Mouse (Mus musculus) liver, adult (tissue): ENCODE data around the gene 2610318N02Rik.

Experiments
- GATA4 ChIP-seq: IDR thresholded peaks from 2 replicates; pipeline ENCODE4 v1.6.1; 2014; ENCODE audit warnings: mild to moderate bottlenecking, low read length; ENCODE audit not compliant: insufficient replicate concordance

2610318N02Rik gene

DNA sequence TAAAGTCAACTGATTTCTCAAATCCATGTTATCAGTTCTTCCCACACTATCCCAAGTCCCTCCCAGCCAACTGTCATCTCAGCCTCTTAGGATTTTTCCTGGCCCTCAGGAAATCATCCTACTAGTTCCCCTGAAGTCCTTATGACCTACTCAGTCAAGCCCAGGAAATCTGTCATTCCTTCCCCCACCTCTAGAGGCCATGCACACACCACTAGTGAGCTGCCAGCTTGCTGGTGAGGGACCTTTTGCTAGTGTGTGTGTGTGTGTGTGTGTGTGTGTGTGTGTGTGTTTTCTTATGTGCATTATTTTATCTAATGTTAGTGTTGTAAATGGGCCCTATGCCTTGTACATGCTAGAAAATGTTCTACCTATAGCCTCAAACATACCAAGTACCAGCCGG, 2.3 kb upstream of the 2610318N02Rik start:
- no peak for TF ChIP-seq GATA4

DNA sequence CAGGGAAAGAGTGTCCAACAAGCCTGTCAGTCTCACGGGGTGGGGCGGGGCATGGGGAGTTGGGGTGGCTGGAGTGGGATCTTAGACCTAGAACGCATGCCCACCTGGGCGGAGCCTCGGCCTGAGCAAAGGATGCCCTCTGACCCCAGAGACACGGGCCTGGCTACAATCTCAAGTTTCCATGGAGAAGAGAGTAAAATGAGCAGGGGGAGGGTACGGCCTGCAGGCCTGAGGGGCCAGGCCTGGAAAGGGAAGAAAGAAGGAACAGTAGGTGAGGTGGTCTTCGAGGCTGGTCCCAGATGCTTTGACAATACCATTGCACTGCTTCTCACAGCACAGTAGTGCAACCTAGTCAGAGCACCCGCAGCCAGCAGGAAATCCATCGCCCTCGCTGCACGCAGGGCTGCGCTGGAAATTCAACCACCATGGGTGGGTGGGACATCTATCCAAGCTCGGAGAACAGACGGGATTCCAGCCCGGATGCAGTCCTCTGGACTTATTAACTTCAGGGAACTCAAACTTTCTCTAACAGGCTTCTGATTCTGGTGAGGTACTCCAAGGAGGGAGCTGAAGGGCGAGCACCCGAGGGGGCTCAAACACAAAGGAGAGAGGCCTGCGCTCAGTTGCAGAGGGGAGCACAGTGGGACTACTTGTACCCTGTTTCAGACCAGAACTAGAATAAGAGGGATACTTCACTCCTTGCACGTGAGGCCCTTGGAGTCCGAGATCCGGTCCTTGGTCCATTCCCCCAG, 672 bp downstream of the 2610318N02Rik start:
- no peak for TF ChIP-seq GATA4

GRCm38 (mm10) chr16:17121569-17121968, 3.4 kb downstream of the 2610318N02Rik start:
- no peak for TF ChIP-seq GATA4

- TF ChIP-seq GATA4: peak; percentile 47; the same call in 1 of the 2 replicates
Observed at GRCm38 (mm10) chr16:17117309-17117799, 7.6 kb downstream of the 2610318N02Rik start.

DNA sequence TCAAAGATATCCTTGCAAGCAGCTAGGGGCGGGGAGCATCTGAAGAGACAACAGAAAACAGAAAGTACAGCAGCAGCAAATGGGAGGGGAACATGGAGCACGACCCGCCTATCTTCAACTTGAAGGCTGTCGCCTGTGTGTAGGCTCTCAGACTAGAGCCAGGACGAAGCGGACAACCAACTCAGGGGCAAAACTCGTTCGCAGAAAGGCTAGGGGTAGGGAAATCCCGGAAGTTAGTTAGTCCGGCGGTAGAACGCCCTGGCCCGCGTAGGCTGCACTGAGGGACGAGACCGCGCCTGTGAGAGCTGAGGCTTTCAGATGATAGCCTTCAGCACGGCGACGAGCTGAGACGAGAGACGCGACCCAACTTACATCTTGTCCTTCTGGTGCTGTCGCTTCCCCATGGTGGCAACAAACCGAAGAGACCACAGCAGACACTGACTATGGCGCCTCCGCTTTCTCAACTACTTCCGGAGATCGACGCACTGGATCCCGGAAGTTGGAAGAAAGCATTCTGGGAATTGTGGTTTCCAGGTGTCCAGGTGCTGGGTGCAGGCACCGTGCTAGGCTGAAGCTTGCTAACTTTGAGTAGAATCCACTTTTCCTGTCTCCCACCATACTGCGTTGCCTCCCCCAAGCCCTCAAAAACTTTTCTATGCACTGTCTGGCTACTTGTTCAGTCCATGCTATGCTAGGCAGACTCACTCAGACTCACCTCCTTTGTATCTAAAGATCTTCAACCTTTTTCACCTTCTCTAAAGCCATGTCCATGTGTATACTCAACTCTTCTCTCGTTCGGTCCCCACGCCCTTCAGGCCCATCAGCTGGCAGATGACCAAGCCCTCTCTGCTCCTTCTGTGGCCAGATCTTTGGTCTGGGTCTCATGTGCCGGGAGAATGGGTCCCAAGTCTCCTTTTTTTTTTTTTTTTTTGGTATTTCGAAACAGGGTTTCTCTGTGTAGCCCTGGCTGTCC, 13.9 kb downstream of the 2610318N02Rik start, which contains the start of gene Ppil2:
TSS of gene Ppil2 (minus strand) at position 487 of the 973 bp plus-strand sequence.
- TF ChIP-seq GATA4: no peak

GRCm38 (mm10) chr16:17104600-17104999, 20.4 kb downstream of the 2610318N02Rik start:
- TF ChIP-seq GATA4: no peak

- no peak for TF ChIP-seq GATA4
Observed at GRCm38 (mm10) chr16:17102630-17103220, 22.2 kb downstream of the 2610318N02Rik start.

GRCm38 (mm10) chr16:17096938-17097337, 28.0 kb downstream of the 2610318N02Rik start:
- no peak for TF ChIP-seq GATA4

- TF ChIP-seq GATA4: no peak
Observed at GRCm38 (mm10) chr16:17088346-17088745, 36.6 kb downstream of the 2610318N02Rik start.

DNA sequence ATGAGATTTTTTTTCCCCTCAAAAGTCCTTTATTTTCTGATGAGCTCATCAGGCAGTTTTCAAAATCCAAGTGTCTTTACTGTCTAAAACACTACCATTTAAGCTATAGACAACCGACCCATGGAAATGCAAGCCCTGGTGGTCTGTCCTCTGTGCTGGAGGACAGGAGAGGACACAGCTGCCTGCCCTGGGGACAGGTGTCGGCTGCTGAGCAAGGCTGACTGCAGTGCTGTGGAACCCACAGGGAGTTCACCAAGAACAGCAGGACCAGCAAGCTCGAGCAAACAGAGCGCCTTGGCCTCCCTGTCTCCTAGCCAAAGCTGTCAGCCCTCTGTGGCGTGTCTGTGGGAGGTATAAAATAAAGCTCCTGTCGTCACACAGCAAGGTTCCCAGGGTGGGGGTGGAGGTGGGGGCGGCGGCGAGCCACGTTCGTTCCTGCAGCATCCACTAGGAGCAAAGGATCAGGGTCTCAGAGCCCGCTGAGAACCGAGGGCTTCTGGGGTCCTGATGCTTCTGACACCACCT, 38.2 kb downstream of the 2610318N02Rik start:
- TF ChIP-seq GATA4: no peak

- TF ChIP-seq GATA4: no peak
Observed at GRCm38 (mm10) chr16:17086241-17086640, 38.7 kb downstream of the 2610318N02Rik start.

DNA sequence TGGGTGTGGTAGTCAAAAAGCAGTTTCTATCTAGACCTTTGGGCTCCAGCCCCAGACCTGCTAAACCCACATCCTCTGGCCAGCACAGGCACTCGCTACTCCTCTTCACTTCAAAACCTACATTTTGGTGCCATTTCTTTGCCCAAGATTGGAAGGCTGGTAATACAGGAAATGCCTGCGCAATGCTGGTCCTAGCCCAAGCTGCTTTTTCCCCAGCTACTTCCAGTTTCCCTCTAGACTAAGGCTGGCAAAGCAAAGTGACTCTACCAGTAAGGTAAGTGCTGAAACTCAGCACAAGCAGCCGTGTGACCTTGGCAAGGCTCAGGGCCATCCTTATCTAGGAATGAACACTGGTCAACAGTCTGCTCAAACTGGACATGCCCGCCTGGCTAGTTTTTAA, 39.3 kb downstream of the 2610318N02Rik start:
- TF ChIP-seq GATA4: no peak

DNA sequence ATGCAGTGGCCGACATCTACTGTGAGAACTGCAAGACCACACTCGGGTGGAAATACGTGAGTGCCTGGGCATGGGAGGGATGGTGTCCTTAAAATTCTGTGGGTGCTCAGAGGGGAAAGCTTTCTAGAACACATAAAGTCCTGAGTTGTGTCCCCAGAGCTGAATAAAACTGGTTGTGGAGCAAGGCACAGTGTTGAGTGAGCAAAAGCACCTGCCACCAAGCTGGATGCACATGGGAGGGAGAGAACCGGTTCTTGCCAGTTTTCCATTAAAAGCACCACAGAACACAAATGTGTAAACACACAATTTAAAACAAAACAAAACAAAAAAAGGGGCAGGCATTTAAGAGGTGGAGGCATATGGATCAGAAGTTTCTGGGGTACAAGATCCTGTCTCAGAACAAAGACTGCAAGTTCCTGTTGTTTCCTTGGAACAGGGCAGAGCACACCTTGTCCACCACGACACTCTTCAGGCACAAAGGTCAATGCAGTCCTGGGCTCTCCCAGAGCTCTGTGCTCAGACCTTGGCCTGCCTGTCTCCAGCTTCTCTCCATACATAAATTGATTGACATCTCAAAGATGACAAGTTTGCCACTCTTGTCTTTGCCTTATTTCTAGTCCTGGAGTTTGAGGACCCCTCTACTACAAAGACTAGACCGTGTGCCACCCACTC, 42.7 kb downstream of the 2610318N02Rik start:
- TF ChIP-seq GATA4: no peak

DNA sequence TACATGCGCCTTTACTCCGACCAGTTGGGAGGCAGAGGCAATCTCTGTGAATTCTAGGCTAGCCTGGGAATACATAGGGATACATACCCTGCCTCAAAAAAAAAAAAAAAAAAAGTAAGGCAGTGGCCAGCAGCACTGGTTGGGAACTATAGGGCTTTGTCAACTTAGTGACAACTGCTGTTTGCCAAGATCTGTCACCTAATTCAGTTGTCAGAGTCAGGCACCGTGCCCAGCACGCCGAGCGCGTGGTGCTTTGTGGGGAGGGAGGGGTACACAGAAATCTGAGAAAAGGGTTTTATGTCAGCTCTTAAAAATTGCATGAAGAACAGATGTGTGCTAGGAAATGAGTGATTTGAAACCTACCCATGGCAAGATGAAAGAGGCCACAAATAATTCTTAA, 46.9 kb downstream of the 2610318N02Rik start:
- TF ChIP-seq GATA4: no peak
